Mouse (Mus musculus) lung, postnatal 36 days (tissue): ENCODE measurements around the gene Mllt6.

Source experiments
- DNase-seq: peaks from one replicate; pipeline ENCODE4 v3.0.0; 2022; ENCODE audit warnings: mixed read lengths

Mllt6 gene

GRCm38 (mm10) chr11:97669268-97669667 is 6.1 kb downstream of the Mllt6 start:
- DNase-seq: no peak

DNA sequence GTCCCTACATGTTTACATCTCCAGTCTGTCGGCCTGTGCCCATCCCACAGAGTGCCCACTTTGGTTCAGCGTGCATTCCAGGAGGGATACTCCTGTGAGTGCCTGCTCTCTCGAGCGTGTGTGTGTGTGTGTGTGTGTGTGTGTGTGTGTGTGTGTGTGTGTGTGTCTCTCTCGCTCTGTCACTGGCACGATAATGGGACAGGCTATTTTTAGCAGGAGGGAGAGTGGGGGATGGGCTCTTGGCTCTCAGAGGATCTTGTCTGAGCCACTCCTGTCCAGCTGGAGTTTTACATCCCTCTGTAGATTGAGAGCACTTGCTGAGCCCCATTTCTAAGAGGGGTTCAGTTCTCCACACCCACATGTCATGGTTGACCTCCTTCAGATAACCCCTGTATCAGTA is 6.6 kb downstream of the Mllt6 start:
- peak; percentile 75 for DNase-seq

- DNase-seq: no peak
These were observed 7.3 kb downstream of the Mllt6 start for GRCm38 (mm10) chr11:97670234-97671176.

- no peak for DNase-seq
These were observed 7.9 kb downstream of the Mllt6 start for GRCm38 (mm10) chr11:97671177-97671527.

GRCm38 (mm10) chr11:97673148-97673547 is 9.9 kb downstream of the Mllt6 start:
- no peak for DNase-seq

DNA sequence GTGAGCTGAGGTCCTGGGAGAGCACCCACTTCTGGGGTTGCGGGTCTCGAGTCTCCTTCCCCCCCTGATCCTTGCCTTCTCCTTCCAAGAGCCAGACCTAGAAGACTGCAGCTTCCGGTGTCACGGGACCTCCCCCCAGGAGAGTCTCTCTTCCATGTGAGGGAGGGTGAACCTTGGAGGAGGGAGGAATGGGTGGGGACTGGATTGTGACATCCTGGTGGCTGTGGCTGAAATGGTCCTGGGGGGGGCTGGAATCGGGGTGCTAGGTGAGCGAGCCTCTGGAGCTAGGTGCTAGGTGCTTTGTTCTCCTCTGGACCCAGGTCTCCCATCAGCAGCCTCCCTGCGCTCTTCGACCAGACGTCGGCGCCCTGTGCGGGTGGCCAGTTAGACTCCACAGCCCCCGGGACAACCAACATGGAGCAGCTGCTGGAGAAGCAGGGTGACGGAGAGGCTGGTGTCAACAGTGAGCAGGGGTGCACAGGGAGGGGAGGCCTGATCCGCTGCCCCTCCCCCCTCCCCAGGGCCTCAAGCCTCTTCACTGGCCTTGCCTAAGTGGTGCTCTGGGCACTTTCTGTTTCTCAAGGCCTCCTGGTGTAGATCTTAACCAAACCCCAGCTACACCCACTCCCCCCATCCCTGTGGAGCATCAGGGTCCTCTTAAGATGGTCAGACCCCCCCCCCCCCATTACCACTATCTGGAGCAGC is 13.0 kb downstream of the Mllt6 start:
- DNase-seq: peak; percentile 61

GRCm38 (mm10) chr11:97677381-97677780 is 14.2 kb downstream of the Mllt6 start:
- no peak for DNase-seq

- DNase-seq: peak; percentile 68
These were observed 14.6 kb downstream of the Mllt6 start for GRCm38 (mm10) chr11:97677842-97678241.

- no peak for DNase-seq
These were observed 15.1 kb downstream of the Mllt6 start for GRCm38 (mm10) chr11:97678301-97678700.

DNA sequence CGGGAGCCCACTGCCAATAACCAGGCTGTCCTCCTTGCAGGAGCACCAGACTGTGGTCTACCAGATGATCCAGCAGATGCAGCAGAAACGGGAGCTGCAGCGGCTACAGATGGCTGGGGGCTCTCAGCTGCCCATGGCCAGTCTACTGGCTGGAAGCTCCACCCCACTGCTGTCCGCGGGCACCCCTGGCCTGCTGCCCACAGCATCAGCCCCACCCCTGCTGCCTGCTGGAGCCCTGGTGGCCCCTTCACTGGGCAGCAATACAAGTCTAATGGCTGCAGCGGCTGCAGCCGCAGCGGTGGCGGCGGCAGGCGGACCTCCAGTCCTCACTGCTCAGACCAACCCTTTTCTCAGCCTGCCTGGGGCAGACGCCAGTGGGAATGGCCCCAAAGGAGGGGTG is 17.2 kb downstream of the Mllt6 start:
- DNase-seq: no peak

GRCm38 (mm10) chr11:97682504-97683055 is 19.4 kb downstream of the Mllt6 start:
- DNase-seq: peak; percentile 80

- DNase-seq: no peak
These were observed 21.0 kb downstream of the Mllt6 start for GRCm38 (mm10) chr11:97684063-97684680.

- no peak for DNase-seq
These were observed 21.6 kb downstream of the Mllt6 start for GRCm38 (mm10) chr11:97684766-97685165.

GRCm38 (mm10) chr11:97685613-97686321 is 22.6 kb downstream of the Mllt6 start, which contains the start of gene Cisd3:
Gene Cisd3 (plus strand): TSS chr11:97685826.
- peak; percentile 98 for DNase-seq

GRCm38 (mm10) chr11:97686322-97686908 is 23.2 kb downstream of the Mllt6 start:
- no peak for DNase-seq

GRCm38 (mm10) chr11:97687061-97687460 is 23.8 kb downstream of the Mllt6 start:
- DNase-seq: no peak

DNA sequence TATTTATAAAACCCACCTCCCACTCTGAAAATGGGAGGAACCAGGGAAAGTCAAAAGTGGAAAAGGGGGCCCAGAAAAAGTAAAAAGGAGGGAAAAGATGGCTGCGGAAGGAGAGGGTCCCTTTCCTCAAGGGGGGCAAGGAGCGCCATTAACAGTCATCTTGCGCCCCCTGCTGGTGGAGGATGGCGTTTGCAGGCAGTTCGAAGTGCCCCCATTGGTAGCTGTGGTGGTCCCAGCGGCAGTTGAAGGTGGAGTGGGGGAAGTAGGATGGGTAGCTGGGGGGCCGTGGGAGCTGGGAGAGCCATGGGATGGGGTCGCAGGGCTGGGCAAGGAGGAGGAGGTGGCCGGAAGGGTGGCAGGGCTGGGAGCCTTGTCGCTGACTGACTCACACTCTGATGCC is 26.6 kb downstream of the Mllt6 start:
- peak; percentile 69 for DNase-seq

GRCm38 (mm10) chr11:97694435-97694834 is 31.2 kb downstream of the Mllt6 start:
- DNase-seq: no peak

DNA sequence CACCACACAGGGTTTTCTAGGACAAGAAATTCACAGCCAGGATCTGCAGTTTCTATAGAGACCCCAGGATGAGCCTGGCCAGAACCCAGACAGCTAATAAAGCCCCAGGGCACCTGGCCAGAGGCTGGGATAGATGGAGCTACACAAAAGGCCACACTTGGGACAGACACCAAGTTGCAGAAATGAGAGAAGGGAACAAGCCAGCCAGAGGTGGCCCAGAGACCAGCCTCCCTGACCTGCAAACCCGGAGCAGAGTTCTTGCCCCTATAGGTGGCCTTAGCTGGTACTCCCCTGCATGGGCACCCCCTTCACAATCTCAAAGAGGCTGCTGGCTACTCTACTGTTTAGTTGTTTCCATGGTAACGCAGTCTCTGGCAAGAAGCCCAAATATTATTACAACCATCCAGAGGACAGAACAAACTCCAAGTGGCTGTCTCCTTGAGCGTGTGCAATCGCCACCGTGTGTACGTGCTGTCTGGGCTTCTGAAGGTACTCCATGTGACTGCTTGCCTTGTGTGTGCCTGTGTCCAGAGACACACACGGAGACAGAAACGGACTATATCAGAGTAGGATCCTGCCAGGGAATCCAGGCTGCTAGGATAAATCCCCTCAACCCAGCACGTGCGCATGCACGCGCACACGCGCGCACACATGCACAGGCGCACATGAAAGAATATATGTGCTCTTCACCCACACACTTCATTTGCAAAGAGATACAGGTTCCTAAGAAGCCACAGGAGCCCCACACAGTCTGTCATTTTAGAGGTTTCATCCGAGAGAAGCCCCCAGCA is 31.9 kb downstream of the Mllt6 start:
- peak; percentile 88 for DNase-seq

- DNase-seq: no peak
These were observed 32.6 kb downstream of the Mllt6 start for GRCm38 (mm10) chr11:97695712-97696401.

DNA sequence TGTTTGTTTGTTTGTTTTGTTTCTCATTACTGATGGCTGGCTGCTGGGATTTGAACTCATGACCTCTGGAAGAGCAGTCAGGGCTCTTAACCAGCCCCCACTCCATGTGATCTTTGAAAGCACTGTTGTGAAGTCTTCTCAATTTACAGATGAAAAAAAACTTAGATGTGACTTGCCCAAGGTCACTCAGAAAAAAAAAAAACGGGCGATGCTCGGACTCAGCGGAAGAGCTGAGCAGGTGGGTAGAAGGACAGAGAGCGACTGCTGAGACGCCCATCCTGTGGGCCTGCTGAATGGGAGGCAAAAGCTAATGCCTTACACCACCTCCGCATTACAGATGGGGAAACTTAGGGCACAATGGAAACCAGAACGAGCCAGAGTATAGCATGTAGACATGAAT is 33.5 kb downstream of the Mllt6 start:
- no peak for DNase-seq
